Comparison of ENCODE assay signal across 43 mouse cellular contexts in genomic region chr6:122606661-122607060, GRCm38 (mm10). TPM values are rescaled to one million over a fixed set of nuclear protein-coding genes. Genes with fewer than 3 reads are reported as not detected.
"Had no signal": no experiment of that assay in that cellular context is flagged by ENCODE, and none has a peak within 500 bp of the region (broad histone marks: within the 10 kb centered on the region; RNA-seq: fewer than 3 reads in every experiment).

No protein-coding gene starts in this region.

- H3K4me3 ChIP-seq: heart, adult 2 months; heart, embryonic 13.5 days; heart, embryonic 15.5 days; hindbrain, embryonic 13.5 days; hindbrain, embryonic 15.5 days; kidney, embryonic 15.5 days; limb, embryonic 13.5 days; limb, embryonic 15.5 days; liver, embryonic 12.5 days had no signal

- ATAC-seq: hindbrain, postnatal 0 days; intestine, embryonic 16.5 days; liver, embryonic 12.5 days had no signal

- DNase-seq: gastrocnemius, postnatal 14 days; gastrocnemius, postnatal 36 days; heart, adult 11 months; heart, adult 2 months; heart, postnatal 14 days; heart, postnatal 36 days; kidney, adult 11 months; kidney, adult 2 months; kidney, adult 9 months; kidney, postnatal 14 days; kidney, postnatal 36 days; layer of hippocampus, adult 9-11 months; layer of hippocampus, postnatal 36 days; left cerebral cortex, postnatal 4 days had no signal

- H3K36me3 ChIP-seq: heart, embryonic 13.5 days; heart, embryonic 15.5 days; hindbrain, embryonic 13.5 days; hindbrain, embryonic 15.5 days; kidney, embryonic 15.5 days; limb, embryonic 13.5 days; limb, embryonic 15.5 days; liver, embryonic 12.5 days had no signal

- H3K27me3 ChIP-seq: heart, embryonic 15.5 days; hindbrain, embryonic 13.5 days; hindbrain, embryonic 15.5 days; kidney, embryonic 15.5 days; limb, embryonic 15.5 days; liver, embryonic 12.5 days had no signal

- H3K27ac ChIP-seq: heart, adult 2 months; heart, embryonic 13.5 days; heart, embryonic 15.5 days; hindbrain, embryonic 13.5 days; hindbrain, embryonic 15.5 days; hindbrain, postnatal 0 days; kidney, embryonic 15.5 days; kidney, postnatal 0 days; limb, embryonic 13.5 days; limb, embryonic 15.5 days; liver, embryonic 12.5 days; liver, embryonic 14.5 days had no signal

- H3K9me3 ChIP-seq: heart, embryonic 13.5 days; heart, embryonic 15.5 days; hindbrain, embryonic 13.5 days; hindbrain, embryonic 15.5 days; kidney, embryonic 15.5 days; limb, embryonic 13.5 days; limb, embryonic 15.5 days; liver, embryonic 12.5 days had no signal

- H3K4me1 ChIP-seq: kidney, embryonic 15.5 days; limb, embryonic 13.5 days; limb, embryonic 15.5 days had no signal

- H3K4me2 ChIP-seq: heart, embryonic 11.5 days; heart, embryonic 13.5 days; heart, embryonic 15.5 days; hindbrain, embryonic 13.5 days; hindbrain, embryonic 15.5 days; kidney, embryonic 15.5 days; limb, embryonic 13.5 days; limb, embryonic 15.5 days; liver, embryonic 12.5 days had no signal

- H3K9ac ChIP-seq: heart, embryonic 13.5 days; heart, embryonic 15.5 days; hindbrain, embryonic 13.5 days; hindbrain, embryonic 15.5 days; kidney, embryonic 15.5 days; limb, embryonic 13.5 days; limb, embryonic 15.5 days; liver, embryonic 12.5 days; liver, embryonic 14.5 days had no signal

RNA-seq across cellular contexts. Expression of gene Gdf3, which starts 3.2 kb away (rescaled TPM):
- total RNA-seq: gastrocnemius, adult 8-10 months; gastrocnemius, postnatal 14 days; gastrocnemius, postnatal 36 days; heart, adult 2 months; heart, postnatal 14 days; heart, postnatal 36 days; layer of hippocampus, adult 18-20 months; layer of hippocampus, adult 8-10 months; layer of hippocampus, postnatal 14 days; layer of hippocampus, postnatal 36 days; left cerebral cortex, adult 18-20 months; left cerebral cortex, adult 8-10 months; left cerebral cortex, postnatal 10 days; left cerebral cortex, postnatal 25 days; left cerebral cortex, postnatal 4 days; liver, adult 2 months had no signal
- polyA plus RNA-seq: heart, adult 2 months; kidney, adult 2 months; kidney, embryonic 15.5 days; kidney, postnatal 0 days had no signal

RNA-seq across cellular contexts. Expression of gene Dppa3, which starts 19.5 kb away (rescaled TPM):
- total RNA-seq: gastrocnemius, adult 8-10 months; gastrocnemius, postnatal 14 days; gastrocnemius, postnatal 36 days; heart, adult 2 months; heart, postnatal 14 days; heart, postnatal 36 days; hematopoietic stem cell, adult 5-6 weeks; hindbrain, postnatal 0 days; layer of hippocampus, adult 18-20 months; layer of hippocampus, adult 8-10 months; layer of hippocampus, postnatal 14 days; layer of hippocampus, postnatal 36 days; left cerebral cortex, adult 18-20 months; left cerebral cortex, adult 8-10 months; left cerebral cortex, postnatal 10 days; left cerebral cortex, postnatal 25 days; left cerebral cortex, postnatal 4 days; liver, adult 2 months had no signal
- polyA plus RNA-seq: gonadal fat pad, adult 2 months; heart, adult 2 months; heart, embryonic 11.5 days; heart, embryonic 13.5 days; heart, embryonic 15.5 days; hindbrain, embryonic 11.5 days; hindbrain, embryonic 13.5 days; hindbrain, embryonic 15.5 days; hindbrain, postnatal 0 days; intestine, embryonic 14.5 days; intestine, embryonic 16.5 days; kidney, adult 2 months; kidney, embryonic 15.5 days; kidney, postnatal 0 days; large intestine, adult 2 months; limb, embryonic 11.5 days; limb, embryonic 13.5 days; limb, embryonic 15.5 days; liver, adult 2 months; liver, embryonic 12.5 days; liver, embryonic 14.5 days had no signal

RNA-seq across cellular contexts. Expression of gene Aicda, which starts 53.1 kb away (rescaled TPM):
- total RNA-seq: gastrocnemius, adult 8-10 months; gastrocnemius, postnatal 14 days; gastrocnemius, postnatal 36 days; heart, adult 2 months; heart, postnatal 14 days; heart, postnatal 36 days; hematopoietic stem cell, adult 5-6 weeks; layer of hippocampus, adult 18-20 months; layer of hippocampus, adult 8-10 months; layer of hippocampus, postnatal 14 days; layer of hippocampus, postnatal 36 days; left cerebral cortex, adult 18-20 months; left cerebral cortex, adult 8-10 months; left cerebral cortex, postnatal 10 days; left cerebral cortex, postnatal 25 days; liver, adult 2 months had no signal
- polyA plus RNA-seq: gonadal fat pad, adult 2 months; heart, adult 2 months; heart, embryonic 13.5 days; heart, embryonic 15.5 days; heart, postnatal 0 days; hindbrain, embryonic 11.5 days; intestine, embryonic 16.5 days; kidney, adult 2 months; kidney, embryonic 15.5 days; kidney, postnatal 0 days; liver, adult 2 months; liver, embryonic 12.5 days; liver, embryonic 14.5 days had no signal
